Mouse (Mus musculus) lung, embryonic 16.5 days (tissue): Measurements from ENCODE around the gene Zfp157. TPM values are rescaled to one million over a fixed set of nuclear protein-coding genes. Genes with fewer than 3 reads are reported as not detected.
"Not testable (repeated sequence)": the region's sequence is repeated elsewhere in the genome, so short reads cannot be mapped to it uniquely, and the experiment has no call there.

Experiments
- ATAC-seq: fragments of 200-750 bp; cut with Nextera tagmentation; 2 replicates; pipeline ENCODE4 v1.8.0; 2017; ENCODE audit warnings: low read depth, mild to moderate bottlenecking, moderate library complexity
- H3K27ac ChIP-seq: fragments of 300-500 bp; sonication (generic); 2 replicates; pipeline ENCODE4 v1.5.1; 2014; ENCODE audit warnings: mild to moderate bottlenecking, control low read depth, low read length
- H3K27me3 ChIP-seq: fragments of 300-500 bp; sonication (generic); 2 replicates; pipeline ENCODE4 v1.6.1; 2014; ENCODE audit warnings: low read depth, low read length, mixed read lengths; ENCODE audit not compliant: control insufficient read depth, insufficient read depth
- H3K36me3 ChIP-seq: fragments of 300-500 bp; sonication (generic); 2 replicates; pipeline ENCODE4 v1.6.1; 2014; ENCODE audit warnings: low read length; ENCODE audit not compliant: control insufficient read depth, insufficient read depth
- H3K4me1 ChIP-seq: fragments of 300-500 bp; sonication (generic); replicated peaks from 2 replicates; pipeline ENCODE4 v1.6.1; 2014; ENCODE audit warnings: low read length, mixed read lengths; ENCODE audit not compliant: control insufficient read depth, insufficient read depth
- H3K4me2 ChIP-seq: fragments of 300-500 bp; sonication (generic); 2 replicates; pipeline ENCODE4 v1.6.1; 2014; ENCODE audit warnings: low read depth, low read length, control low read depth
- H3K4me3 ChIP-seq: fragments of 300-500 bp; sonication (generic); 2 replicates; pipeline ENCODE4 v1.5.1; 2014; ENCODE audit warnings: mild to moderate bottlenecking, low read length, control low read depth
- H3K9ac ChIP-seq: fragments of 300-500 bp; sonication (generic); 2 replicates; pipeline ENCODE4 v1.6.1; 2014; ENCODE audit warnings: low read length, control low read depth
- H3K9me3 ChIP-seq: fragments of 300-500 bp; sonication (generic); 2 replicates; pipeline ENCODE4 v1.6.1; 2016; ENCODE audit warnings: low read length; ENCODE audit not compliant: control insufficient read depth
- WGBS: fragments of 180-500 bp; shearing (Covaris S2); extraction: QIAGEN DNeasy Blood & Tissue Kit; methylation state at CpG from one replicate; pipeline ENCODE4 v1.1.7; 2014; 5-methylcytosine and 5-hydroxymethylcytosine counted together
- polyA plus RNA-seq: library from polyadenylated mRNA; unstranded; fragments of >200 nt; fragmentation: Nextera tagmentation; extraction: Ambion mirVana; gene quantifications from 2 replicates; pipeline ENCODE4 v1.2.1, GENCODE M21; 2015

The Zfp157 gene
- polyA plus RNA-seq, result 32.3 and 32.9 TPM in 2 replicates

GRCm38 (mm10) chr5:138441286-138442194 lies at the start of gene Zfp157:
TSS of gene Zfp157 (plus strand) at chr5:138441468.
- Histone ChIP-seq H3K27ac (peak within 1 kb of the TSS; percentile 79), H3K4me1 (peaks cover 13% of the 10 kb centered on the region), H3K4me3 (peak within 1 kb of the TSS; percentile 99), H3K36me3 (peaks cover 15% of the 10 kb centered on the region), H3K4me2 (peak within 1 kb of the TSS; percentile 83), H3K9ac (peak within 1 kb of the TSS; percentile 99), H3K9me3 (no peaks in the 10 kb centered on the region), H3K27me3 (no peaks in the 10 kb centered on the region)
- ATAC-seq, result peak; percentile 100
- under 1% methylated on average over 49 of the region's 49 CpGs for WGBS

- 61% methylated on average over 2 of the region's 2 CpGs for WGBS
- H3K36me3 ChIP-seq, result no peaks in the 10 kb centered on the region
- H3K4me1 ChIP-seq, result no peaks in the 10 kb centered on the region
- no peak for ATAC-seq
- H3K27me3 ChIP-seq, result no peaks in the 10 kb centered on the region
- no peak overlapping the region for H3K4me2 ChIP-seq
- H3K27ac ChIP-seq, result no peak overlapping the region
- no peaks in the 10 kb centered on the region for H3K9me3 ChIP-seq
- no peak overlapping the region for H3K4me3 ChIP-seq
- no peak overlapping the region for H3K9ac ChIP-seq
Measured at GRCm38 (mm10) chr5:138397795-138398337, 43.4 kb upstream of the Zfp157 start.

DNA sequence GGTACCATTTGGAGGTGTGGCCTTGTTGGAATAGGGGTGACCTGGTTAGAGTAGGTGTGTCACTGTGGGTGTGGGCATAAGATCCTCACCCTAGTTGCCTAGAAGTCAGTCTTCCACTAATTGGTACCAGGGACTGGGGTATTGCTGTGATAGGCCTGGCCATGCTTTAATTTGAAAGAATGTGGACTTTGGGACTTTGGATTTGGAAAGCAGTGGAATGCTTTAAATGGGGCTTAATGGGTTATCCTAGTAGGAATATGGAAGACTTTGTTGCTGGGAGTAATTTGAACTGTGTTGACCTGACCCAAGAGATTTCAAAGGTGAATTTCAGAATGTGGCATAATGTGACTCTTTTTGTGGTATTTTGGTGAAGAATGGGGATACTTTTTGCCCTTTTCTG lies 40.8 kb upstream of the Zfp157 start:
- H3K4me1 ChIP-seq, H3K36me3 ChIP-seq, H3K9me3 ChIP-seq, H3K4me2 ChIP-seq, H3K27ac ChIP-seq, H3K27me3 ChIP-seq, H3K9ac ChIP-seq, ATAC-seq, H3K4me3 ChIP-seq: not testable (repeated sequence)

- no peak overlapping the region for H3K4me2 ChIP-seq
- WGBS, result 95% methylated on average over 4 of the region's 4 CpGs
- no peaks in the 10 kb centered on the region for H3K4me1 ChIP-seq
- peaks cover 34% of the 10 kb centered on the region for H3K9me3 ChIP-seq
- ATAC-seq, result no peak
- H3K27ac ChIP-seq, result no peak overlapping the region
- H3K27me3 ChIP-seq, result no peaks in the 10 kb centered on the region
- peaks cover 60% of the 10 kb centered on the region for H3K36me3 ChIP-seq
- no peak overlapping the region for H3K4me3 ChIP-seq
- H3K9ac ChIP-seq, result no peak overlapping the region
Measured at GRCm38 (mm10) chr5:138458371-138458770, 17.1 kb downstream of the Zfp157 start.

GRCm38 (mm10) chr5:138459107-138459506 lies 17.8 kb downstream of the Zfp157 start:
- ATAC-seq, result no peak
- Histone ChIP-seq H3K9me3 (peaks cover 34% of the 10 kb centered on the region), H3K9ac (no peak overlapping the region), H3K4me1 (no peaks in the 10 kb centered on the region), H3K27me3 (no peaks in the 10 kb centered on the region), H3K4me2 (no peak overlapping the region), H3K36me3 (peaks cover 57% of the 10 kb centered on the region), H3K27ac (no peak overlapping the region), H3K4me3 (no peak overlapping the region)
- WGBS, result 97% methylated on average over 1 of the region's 1 CpGs

DNA sequence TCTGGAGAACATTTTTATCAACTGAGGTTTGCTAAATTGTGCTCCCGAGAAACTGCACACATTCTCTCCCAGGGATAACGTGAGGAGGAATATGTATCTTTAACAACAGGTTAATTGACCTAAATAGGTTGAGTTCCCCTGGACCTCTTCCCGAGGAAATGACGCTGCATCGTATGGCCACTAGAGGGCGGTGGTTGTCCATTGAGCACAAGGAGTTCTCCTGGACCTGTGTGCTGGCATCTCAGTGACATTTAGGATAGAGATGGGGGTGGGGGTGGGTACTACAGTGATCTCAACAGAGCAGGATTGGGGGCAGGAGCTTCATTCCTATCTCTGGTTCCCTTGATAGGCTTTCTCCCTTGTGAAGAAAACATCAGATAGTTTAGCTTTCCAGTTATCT lies 32.3 kb downstream of the Zfp157 start:
- ATAC-seq, result no peak
- no peak overlapping the region for H3K27ac ChIP-seq
- no peaks in the 10 kb centered on the region for H3K36me3 ChIP-seq
- WGBS, result 23% methylated on average over 6 of the region's 6 CpGs
- H3K4me2 ChIP-seq, result no peak overlapping the region
- H3K4me3 ChIP-seq, result no peak overlapping the region
- no peaks in the 10 kb centered on the region for H3K4me1 ChIP-seq
- no peaks in the 10 kb centered on the region for H3K27me3 ChIP-seq
- H3K9ac ChIP-seq, result no peak overlapping the region
- H3K9me3 ChIP-seq, result no peaks in the 10 kb centered on the region

DNA sequence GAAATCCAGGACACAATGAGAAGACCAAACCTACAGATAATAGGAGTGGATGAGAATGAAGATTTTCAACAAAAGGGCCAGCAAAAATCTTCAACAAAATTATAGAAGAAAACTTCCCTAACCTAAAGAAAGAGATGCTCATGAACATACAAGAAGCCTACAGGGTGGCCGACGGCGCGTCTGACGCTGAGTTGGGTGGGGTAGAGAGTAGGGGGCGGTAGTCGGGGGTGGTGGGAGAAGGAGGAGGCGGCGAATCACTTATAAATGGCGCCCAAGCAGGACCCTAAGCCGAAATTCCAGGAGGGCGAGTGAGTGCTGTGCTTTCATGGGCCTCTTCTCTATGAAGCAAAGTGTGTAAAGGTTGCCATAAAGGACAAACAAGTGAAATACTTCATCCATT lies 63.3 kb downstream of the Zfp157 start:
- not testable (repeated sequence) for H3K36me3 ChIP-seq, H3K4me2 ChIP-seq, H3K9ac ChIP-seq, H3K4me3 ChIP-seq, H3K27me3 ChIP-seq, H3K9me3 ChIP-seq, H3K4me1 ChIP-seq, H3K27ac ChIP-seq, ATAC-seq
- 88% methylated on average over 6 of the region's 12 CpGs for WGBS

Other genes starting within 250 kb of the Zfp157 start
- 7.6 and 8.8 TPM in 2 replicates for gene Mblac1, start 247.2 kb upstream of the Zfp157 start, polyA plus RNA-seq
- gene Nxpe5, start 215.6 kb upstream of the Zfp157 start, polyA plus RNA-seq, result not detected in 2 replicates
- 56.7 and 62.1 TPM in 2 replicates for gene Lamtor4, start 186.0 kb upstream of the Zfp157 start, polyA plus RNA-seq
- 3.8 and 6.2 TPM in 2 replicates for gene BC037034, start 177.4 kb upstream of the Zfp157 start, polyA plus RNA-seq
- 1.2 and 1.5 TPM in 2 replicates for gene Gal3st4, start 168.6 kb upstream of the Zfp157 start, polyA plus RNA-seq
- 0.13 and 0.19 TPM in 2 replicates for gene Gm43720, start 161.5 kb upstream of the Zfp157 start, polyA plus RNA-seq
- gene Gpc2, start 161.5 kb upstream of the Zfp157 start, polyA plus RNA-seq, result 16.7 and 17.1 TPM in 2 replicates
- 3.5 and 4.4 TPM in 2 replicates for gene Stag3, start 161.2 kb upstream of the Zfp157 start, polyA plus RNA-seq
- gene Pvrig, start 99.5 kb upstream of the Zfp157 start, polyA plus RNA-seq, result 0.39 TPM in 1 of 2 replicates, not detected in the other
- not detected in 2 replicates for gene 1700123K08Rik, start 123.2 kb downstream of the Zfp157 start, polyA plus RNA-seq
- gene Zfp68, start 178.3 kb downstream of the Zfp157 start, polyA plus RNA-seq, result 76.6 and 81.8 TPM in 2 replicates
- gene A430033K04Rik, start 181.4 kb downstream of the Zfp157 start, polyA plus RNA-seq, result 14.5 and 14.7 TPM in 2 replicates